Mouse (Mus musculus) left cerebral cortex, adult 2 months (tissue): ENCODE measurements around the gene Dmgdh. TPM values are rescaled to one million over a fixed set of nuclear protein-coding genes. Genes with fewer than 3 reads are reported as not detected.
A peak's percentile ranks its signal among the peaks of the same experiment; 100 is the strongest.

Experiments used
- DNase-seq, 2 experiments: peaks; one replicate each; pipeline ENCODE4 v3.0.0; 2021 to 2022; ENCODE audit warnings: low spot score in 2 of 2, mixed read lengths in 1 of 2; ENCODE audit errors: extremely low spot score in 1 of 2
- H3K27ac ChIP-seq: fragments of 200-600 bp; 2 replicates; pipeline ENCODE4 v1.8.1; 2022
- H3K4me3 ChIP-seq: fragments of 200-600 bp; 2 replicates; pipeline ENCODE4 v1.8.1; 2022
- CTCF ChIP-seq: fragments of 200-600 bp; IDR thresholded peaks from 2 replicates; pipeline ENCODE4 v1.8.1; 2022; ENCODE audit warnings: antibody characterized with exemption, mild to moderate bottlenecking, moderate library complexity
- intact Hi-C: fragments of 180-260 bp; cut with DNase I; formaldehyde crosslinking; loops from one replicate; pipeline ENCODE4 v1.15.1; 2025
- total RNA-seq, 2 experiments: library from RNA; stranded (reverse); gene quantifications; 2 replicates each; pipeline ENCODE4 v1.2.3; 2021

The Dmgdh gene
- total RNA-seq, 2 experiments from 2014 or later: 0.21 to 0.43 TPM

- no peak for DNase-seq
- Histone ChIP-seq H3K27ac (no peak overlapping the region), H3K4me3 (no peak overlapping the region)
- intact Hi-C loops: no loop called here
- no peak for TF ChIP-seq CTCF
These were observed 83.3 kb downstream of the Dmgdh start for GRCm38 (mm10) chr13:93757514-93757913.

- DNase-seq: no peak
- TF ChIP-seq CTCF: no peak
- H3K4me3 ChIP-seq: no peak overlapping the region
- no peak overlapping the region for H3K27ac ChIP-seq
- intact Hi-C loops: no loop called here
These were observed 84.1 kb downstream of the Dmgdh start for GRCm38 (mm10) chr13:93758149-93758898.

GRCm38 (mm10) chr13:93761831-93762230 lies 87.6 kb downstream of the Dmgdh start:
- no peak for TF ChIP-seq CTCF
- intact Hi-C loops: no loop called here
- H3K27ac ChIP-seq: no peak overlapping the region
- H3K4me3 ChIP-seq: no peak overlapping the region
- no peak for DNase-seq

- no peak for DNase-seq
- no peak overlapping the region for H3K4me3 ChIP-seq
- intact Hi-C loops: no loop called here
- no peak for TF ChIP-seq CTCF
- no peak overlapping the region for H3K27ac ChIP-seq
These were observed 88.6 kb downstream of the Dmgdh start for GRCm38 (mm10) chr13:93762879-93763278.

GRCm38 (mm10) chr13:93764321-93764973 lies 90.2 kb downstream of the Dmgdh start:
- no peak for TF ChIP-seq CTCF
- Histone ChIP-seq H3K27ac (no peak overlapping the region), H3K4me3 (no peak overlapping the region)
- intact Hi-C loops: no loop called here
- no peak for DNase-seq

GRCm38 (mm10) chr13:93771031-93771587 lies 96.9 kb downstream of the Dmgdh start:
- intact Hi-C loops: no loop called here
- Histone ChIP-seq H3K4me3 (peak overlapping the region; percentile 63), H3K27ac (peak overlapping the region; percentile 94)
- TF ChIP-seq CTCF: no peak
- DNase-seq: peak in 1 of 2 experiments; percentile 13

DNA sequence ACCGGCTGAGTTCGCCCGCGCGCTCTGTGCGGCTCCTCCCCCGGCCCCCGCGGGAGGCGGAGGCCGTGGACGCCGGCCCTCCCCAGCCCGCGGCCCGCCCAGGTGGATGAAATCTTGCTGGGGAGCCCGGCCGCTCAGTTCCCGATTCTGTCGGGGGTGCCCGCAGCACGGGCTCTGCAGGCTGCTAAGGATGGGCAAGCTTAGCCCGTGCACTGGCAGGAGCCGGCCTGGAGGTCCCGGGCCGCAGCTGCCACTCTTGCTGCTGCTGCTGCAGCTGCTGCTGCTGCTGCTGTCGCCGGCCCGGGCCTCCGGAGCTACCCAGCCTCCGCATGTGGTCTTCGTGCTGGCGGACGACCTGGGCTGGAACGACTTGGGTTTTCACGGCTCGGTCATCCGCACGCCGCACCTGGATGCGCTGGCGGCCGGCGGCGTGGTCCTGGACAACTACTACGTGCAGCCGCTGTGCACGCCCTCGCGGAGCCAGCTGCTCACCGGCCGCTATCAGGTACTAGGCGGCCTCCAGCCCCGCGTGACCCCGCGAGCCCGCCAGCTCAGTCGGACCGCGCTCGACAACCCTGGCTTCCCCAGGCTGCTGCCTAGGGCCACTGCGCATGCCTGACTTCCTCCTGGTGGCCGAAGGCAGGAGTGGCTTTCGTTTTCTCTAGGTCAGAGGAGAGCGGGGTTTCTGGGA lies 97.5 kb downstream of the Dmgdh start, which contains the start of gene Arsb:
Gene Arsb (plus strand): TSS at position 43 of the 691 bp plus-strand sequence.
- intact Hi-C loops: no loop called here
- peak within 1 kb of the TSS; percentile 94 for H3K27ac ChIP-seq
- TF ChIP-seq CTCF: peak; percentile 72
- peak; percentile 73 to 77 for DNase-seq
- peak within 1 kb of the TSS; percentile 63 for H3K4me3 ChIP-seq

DNA sequence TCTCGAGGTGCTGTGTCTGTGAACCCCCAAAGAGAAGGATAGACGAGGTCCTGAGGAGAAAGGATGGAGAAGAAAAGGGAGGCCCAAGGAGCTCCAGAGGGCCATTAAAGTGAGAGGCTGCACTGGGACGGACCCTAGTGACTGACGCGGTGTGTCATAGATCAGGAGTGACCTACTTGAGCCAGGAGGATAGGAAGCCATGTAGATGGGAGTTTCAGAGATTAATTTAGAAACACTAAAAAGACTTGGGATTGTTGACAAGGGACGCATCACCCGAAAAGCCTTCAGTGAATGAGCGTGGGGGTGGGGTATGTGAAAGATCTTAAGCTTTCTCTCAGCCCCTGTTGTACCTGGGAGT lies 98.0 kb downstream of the Dmgdh start:
- no peak for DNase-seq
- H3K27ac ChIP-seq: peak overlapping the region; percentile 94
- intact Hi-C loops: no loop called here
- H3K4me3 ChIP-seq: peak overlapping the region; percentile 63
- no peak for TF ChIP-seq CTCF

- TF ChIP-seq CTCF: no peak
- intact Hi-C loops: no loop called here
- peak overlapping the region; percentile 94 for H3K27ac ChIP-seq
- DNase-seq: no peak
- peak overlapping the region; percentile 63 for H3K4me3 ChIP-seq
These were observed 98.6 kb downstream of the Dmgdh start for GRCm38 (mm10) chr13:93772861-93773260.

DNA sequence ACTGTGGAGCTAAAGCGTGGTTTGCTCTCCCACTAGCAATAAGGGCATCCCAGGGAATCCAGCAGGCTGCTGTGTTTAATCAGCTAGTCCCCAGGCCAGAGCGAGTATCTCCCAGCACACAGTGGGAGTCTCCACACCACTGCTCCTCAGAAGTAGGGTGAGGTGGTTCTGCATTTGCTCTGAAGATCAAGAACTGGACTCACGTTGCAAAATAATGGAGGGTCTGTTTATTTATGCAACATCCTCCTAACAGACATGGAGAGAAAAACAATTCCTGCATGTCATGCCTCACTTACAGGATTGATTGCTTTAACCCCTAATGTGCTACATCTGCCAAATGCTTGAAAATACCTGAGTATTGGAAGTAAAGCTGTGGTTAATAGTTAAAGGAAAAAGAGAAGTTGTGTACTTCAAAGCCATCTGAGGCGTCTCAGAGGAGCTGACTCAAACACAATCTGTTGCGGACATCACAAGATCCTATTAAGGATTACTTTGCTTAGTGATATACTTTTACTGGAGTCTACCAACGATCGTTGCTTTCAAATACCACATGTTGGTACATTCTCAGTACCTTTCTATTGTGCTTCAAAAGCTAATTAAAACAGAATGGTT lies 99.6 kb downstream of the Dmgdh start:
- H3K27ac ChIP-seq: peak overlapping the region; percentile 47; the same call in 1 of the 2 replicates
- intact Hi-C loops: no loop called here
- peak in 1 of 2 experiments; percentile 20 for DNase-seq
- no peak for TF ChIP-seq CTCF
- H3K4me3 ChIP-seq: peak overlapping the region; percentile 31

DNA sequence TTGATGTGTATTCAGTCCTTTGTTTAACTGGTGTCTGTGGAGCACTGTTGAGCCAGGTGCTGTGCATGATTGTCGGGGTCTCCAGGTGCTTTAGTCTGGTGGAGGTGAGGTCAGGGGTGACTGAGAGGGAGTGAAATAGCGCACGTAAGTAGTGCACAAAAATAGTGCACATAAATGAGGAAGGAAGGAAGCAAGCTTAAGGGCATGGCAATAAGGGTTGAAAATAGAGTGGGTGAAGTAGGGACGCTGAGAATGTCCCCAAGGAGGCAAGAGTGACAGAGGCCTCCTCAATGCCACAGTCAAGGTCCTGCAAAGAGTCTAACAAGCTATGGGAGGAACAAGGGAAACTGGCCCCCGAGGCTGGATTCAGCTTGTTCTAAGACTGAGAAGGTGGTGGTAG lies 108.6 kb downstream of the Dmgdh start:
- TF ChIP-seq CTCF: no peak
- no peak overlapping the region for H3K27ac ChIP-seq
- no peak overlapping the region for H3K4me3 ChIP-seq
- intact Hi-C loops: no loop called here
- no peak for DNase-seq
